Mouse (Mus musculus): ENCODE measurements around the gene Nat8f1. TPM values are rescaled to one million over a fixed set of nuclear protein-coding genes. Genes with fewer than 3 reads are reported as not detected.

Nat8f1 gene
- total and polyA plus RNA-seq, 3 experiments: 39.2 to 85.2 (median 43.6) TPM

Other genes starting within 250 kb of the Nat8f1 start
- gene Nat8f7, start 202.5 kb downstream of the Nat8f1 start, total RNA-seq (2021): 1 to 10 TPM; 2.6 to 5.0 TPM
- 1.6 and 1.7 TPM in 2 replicates for gene Nat8f7, start 202.5 kb downstream of the Nat8f1 start, polyA plus RNA-seq (2012; rRNA removed)
- gene Nat8f3, start 149.9 kb downstream of the Nat8f1 start, total RNA-seq (2021): under 1 TPM in 1 of 2 experiments, not detected in 1; 0.66 TPM
- 0.21 and 0.56 TPM in 2 replicates for gene Nat8f3, start 149.9 kb downstream of the Nat8f1 start, polyA plus RNA-seq (2012; rRNA removed)
- gene Nat8f6, start 94.7 kb downstream of the Nat8f1 start, total RNA-seq (2021): 1 to 10 TPM in 1 of 2 experiments, under 1 TPM in 1; 0.81 to 2.8 TPM
- gene Nat8f6, start 94.7 kb downstream of the Nat8f1 start, polyA plus RNA-seq (2012; rRNA removed): 0.87 and 1.4 TPM in 2 replicates
- gene Nat8f5, start 94.7 kb downstream of the Nat8f1 start, total RNA-seq (2021): 1 to 10 TPM; 5.7 to 9.7 TPM
- 1.1 and 2.3 TPM in 2 replicates for gene Nat8f5, start 94.7 kb downstream of the Nat8f1 start, polyA plus RNA-seq (2012; rRNA removed)
- gene Nat8, start 83.6 kb downstream of the Nat8f1 start, total RNA-seq (2021): 1 to 10 TPM; 1.8 to 8.2 TPM
- gene Nat8, start 83.6 kb downstream of the Nat8f1 start, polyA plus RNA-seq (2012; rRNA removed): 2.3 and 3.3 TPM in 2 replicates
- 1 to 10 TPM; 2.0 to 3.7 TPM for gene Nat8f2, start 46.5 kb downstream of the Nat8f1 start, total RNA-seq (2021)
- gene Nat8f2, start 46.5 kb downstream of the Nat8f1 start, polyA plus RNA-seq (2012; rRNA removed): 0.12 and 0.15 TPM in 2 replicates
- 10 to 100 TPM in 1 of 2 experiments, 1 to 10 TPM in 1; 8.4 to 15.5 TPM for gene Nat8f4, start 10.8 kb downstream of the Nat8f1 start, total RNA-seq (2021)
- 6.8 and 8.5 TPM in 2 replicates for gene Nat8f4, start 10.8 kb downstream of the Nat8f1 start, polyA plus RNA-seq (2012; rRNA removed)
- 10 to 100 TPM; 37.1 to 55.2 TPM for gene Tprkb, start 3.8 kb downstream of the Nat8f1 start, total RNA-seq (2021)
- gene Tprkb, start 3.8 kb downstream of the Nat8f1 start, polyA plus RNA-seq (2012; rRNA removed): 23.3 and 26.4 TPM in 2 replicates
- 100 to 1,000 TPM in 1 of 2 experiments, 10 to 100 TPM in 1; 82.3 to 174 TPM for gene Dusp11, start 46.0 kb upstream of the Nat8f1 start, total RNA-seq (2021)
- 73.5 and 104 TPM in 2 replicates for gene Dusp11, start 46.0 kb upstream of the Nat8f1 start, polyA plus RNA-seq (2012; rRNA removed)
- gene Figla, start 100.5 kb upstream of the Nat8f1 start, total RNA-seq (2021): not detected
- gene Figla, start 100.5 kb upstream of the Nat8f1 start, polyA plus RNA-seq (2012; rRNA removed): not detected in 2 replicates
- gene Add2, start 113.0 kb upstream of the Nat8f1 start, total RNA-seq (2021): 1 to 10 TPM in 1 of 2 experiments, under 1 TPM in 1; 0.78 to 1.6 TPM
- 1.7 and 1.9 TPM in 2 replicates for gene Add2, start 113.0 kb upstream of the Nat8f1 start, polyA plus RNA-seq (2012; rRNA removed)